Mouse (Mus musculus) thymus, adult 2 months (tissue): ENCODE measurements around the gene Slc1a7. TPM values are rescaled to one million over a fixed set of nuclear protein-coding genes. Genes with fewer than 3 reads are reported as not detected.

Source experiments
- DNase-seq: peaks from one replicate; pipeline ENCODE4 v3.0.0; 2021
- H3K27ac ChIP-seq: fragments of 200-500 bp; 2 replicates; pipeline ENCODE4 v1.5.1; 2012; ENCODE audit warnings: low read length, control low read depth; ENCODE audit not compliant: control insufficient read depth, insufficient read depth
- H3K27me3 ChIP-seq: fragments of 200-500 bp; 2 replicates; pipeline ENCODE4 v1.6.1; 2012; ENCODE audit warnings: mild to moderate bottlenecking, low read length, moderate library complexity, mixed read lengths; ENCODE audit not compliant: control insufficient read depth, insufficient read depth
- H3K36me3 ChIP-seq: fragments of 200-500 bp; 2 replicates; pipeline ENCODE4 v1.6.1; 2012; ENCODE audit warnings: mild to moderate bottlenecking, low read length, moderate library complexity; ENCODE audit not compliant: control insufficient read depth, insufficient read depth
- H3K4me1 ChIP-seq: fragments of 200-500 bp; replicated peaks from 2 replicates; pipeline ENCODE4 v1.6.1; 2012; ENCODE audit warnings: low read length; ENCODE audit not compliant: control insufficient read depth, insufficient read depth
- H3K4me3 ChIP-seq: fragments of 200-500 bp; 2 replicates; pipeline ENCODE4 v1.5.1; 2012; ENCODE audit warnings: mild to moderate bottlenecking, low read length, control low read depth, moderate library complexity; ENCODE audit not compliant: control insufficient read depth, insufficient read depth
- CTCF ChIP-seq: fragments of 200-500 bp; IDR thresholded peaks from 2 replicates; pipeline ENCODE4 v1.5.1; 2012; ENCODE audit warnings: mild to moderate bottlenecking, control low read depth, low read length, moderate library complexity, borderline replicate concordance; ENCODE audit not compliant: control insufficient read depth, poor library complexity, insufficient read depth; ENCODE audit errors: extremely low read depth
- POLR2A ChIP-seq: fragments of 200-500 bp; IDR thresholded peaks from 2 replicates; pipeline ENCODE4 v1.6.1; 2012; ENCODE audit warnings: mild to moderate bottlenecking, low read length, control low read depth, moderate library complexity; ENCODE audit not compliant: control insufficient read depth, poor library complexity, insufficient read depth; ENCODE audit errors: extremely low read depth
- WGBS: fragments of 180-500 bp; shearing (Covaris S2); methylation state at CpG from one replicate; pipeline ENCODE4 v1.1.7; 2018; 5-methylcytosine and 5-hydroxymethylcytosine counted together
- polyA plus RNA-seq: library from polyadenylated mRNA; depleted of rRNA; stranded (reverse); fragments of >200 nt; gene quantifications from 2 replicates; pipeline ENCODE4 v1.2.3, GENCODE M21; 2012

The Slc1a7 gene
- polyA plus RNA-seq, 1 experiment = 0.18 TPM

DNA sequence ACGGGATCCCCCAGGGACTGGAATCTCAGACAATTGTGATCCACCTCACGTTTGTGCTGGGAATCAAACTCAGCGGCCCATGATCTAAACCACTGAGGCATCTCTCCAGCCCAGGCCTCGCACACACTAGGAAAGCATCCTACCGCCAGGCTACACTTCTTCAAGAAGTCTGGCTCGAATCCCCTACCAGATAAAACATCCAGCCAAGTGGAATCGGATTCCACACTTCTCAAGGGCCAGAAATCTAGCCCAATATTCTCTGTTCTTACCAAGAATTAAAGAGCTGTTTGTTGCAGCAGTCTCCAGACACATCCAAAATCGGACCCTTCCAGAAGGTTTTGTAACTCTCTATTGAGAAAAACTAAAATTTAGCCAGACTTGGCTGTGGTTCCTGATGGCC is 68.9 kb downstream of the Slc1a7 start:
- peaks cover under 1% of the 10 kb centered on the region; the same call in 1 of the 2 replicates for H3K4me1 ChIP-seq
- 93% methylated on average over 8 of the region's 8 CpGs for WGBS
- H3K36me3 ChIP-seq = no peaks in the 10 kb centered on the region
- H3K27me3 ChIP-seq = peaks cover 5% of the 10 kb centered on the region
- TF ChIP-seq CTCF (no peak), POLR2A (no peak)
- no peak for DNase-seq
- no peak overlapping the region for H3K27ac ChIP-seq
- no peak overlapping the region for H3K4me3 ChIP-seq

DNA sequence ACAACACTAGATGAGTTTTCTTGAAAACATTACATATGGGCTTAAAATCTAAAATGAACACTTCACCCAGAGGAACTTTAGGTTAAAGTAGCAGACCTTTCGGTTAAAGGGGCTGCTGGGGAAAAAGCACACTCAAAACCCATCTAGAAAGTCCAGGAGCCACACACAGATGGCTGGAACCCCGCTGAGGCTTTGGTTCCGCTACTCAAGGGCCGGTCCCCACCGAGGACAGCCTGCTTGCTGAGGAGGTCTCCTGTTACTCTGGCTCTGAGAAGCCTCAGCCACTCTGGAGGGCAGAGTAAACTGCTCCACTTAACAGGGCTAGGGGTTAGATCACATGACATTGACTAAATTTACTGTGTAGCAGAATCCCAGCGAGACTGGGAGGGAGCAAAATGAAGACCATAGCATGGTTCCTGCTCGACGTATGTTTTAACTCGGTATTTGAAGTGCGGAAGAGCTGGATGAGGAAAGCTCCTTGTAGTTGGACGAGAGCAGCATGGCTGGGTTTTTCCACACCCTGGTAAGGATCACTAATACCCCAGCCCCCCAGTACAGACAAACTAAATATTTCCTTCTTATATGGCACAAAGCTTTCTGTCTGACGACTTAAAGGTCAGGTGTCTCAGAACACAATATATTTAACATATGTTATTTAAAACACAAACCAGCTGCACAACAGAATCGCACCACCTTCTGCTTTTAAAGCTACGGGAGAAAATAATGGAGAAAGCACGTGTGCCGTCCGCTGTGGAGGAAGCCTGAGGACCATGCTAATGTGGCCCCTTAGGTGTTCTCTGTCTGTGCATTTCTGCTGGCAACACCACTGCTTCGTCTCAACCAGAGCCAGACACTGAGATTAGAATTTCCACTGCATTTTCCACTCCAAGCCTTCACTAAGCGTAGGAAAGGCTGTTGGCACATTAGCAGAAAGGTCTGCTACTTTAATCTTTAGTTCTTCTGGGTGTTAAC is 77.3 kb downstream of the Slc1a7 start:
- Histone ChIP-seq H3K4me3 (no peak overlapping the region), H3K27me3 (no peaks in the 10 kb centered on the region), H3K36me3 (peaks cover 16% of the 10 kb centered on the region), H3K4me1 (no peaks in the 10 kb centered on the region), H3K27ac (no peak overlapping the region)
- no peak for DNase-seq
- TF ChIP-seq CTCF = no peak
- no peak for TF ChIP-seq POLR2A
- 97% methylated on average over 19 of the region's 19 CpGs for WGBS

DNA sequence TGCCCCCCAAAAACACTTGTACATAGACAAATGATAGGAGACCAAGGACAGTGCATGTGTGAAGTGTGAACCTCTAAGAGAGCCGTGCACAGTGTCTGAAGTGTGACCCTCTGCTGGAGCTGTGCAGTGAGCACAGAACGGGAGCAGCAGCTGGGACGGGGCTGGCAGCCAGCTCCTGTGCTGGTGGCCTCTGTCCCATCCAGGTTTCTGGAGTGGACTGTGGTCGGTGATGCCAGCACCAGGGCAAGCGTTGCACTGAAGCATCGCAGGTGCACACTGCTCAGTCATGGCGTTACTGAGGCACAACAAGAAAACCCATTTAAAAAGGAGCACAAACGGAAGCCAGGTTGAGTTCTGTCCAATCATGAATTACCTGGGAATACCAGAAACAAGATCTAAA is 78.0 kb downstream of the Slc1a7 start:
- TF ChIP-seq POLR2A = no peak
- no peak for TF ChIP-seq CTCF
- Histone ChIP-seq H3K27ac (no peak overlapping the region), H3K4me1 (no peaks in the 10 kb centered on the region), H3K27me3 (no peaks in the 10 kb centered on the region), H3K4me3 (no peak overlapping the region), H3K36me3 (peaks cover 16% of the 10 kb centered on the region)
- 96% methylated on average over 8 of the region's 8 CpGs for WGBS
- DNase-seq = no peak

DNA sequence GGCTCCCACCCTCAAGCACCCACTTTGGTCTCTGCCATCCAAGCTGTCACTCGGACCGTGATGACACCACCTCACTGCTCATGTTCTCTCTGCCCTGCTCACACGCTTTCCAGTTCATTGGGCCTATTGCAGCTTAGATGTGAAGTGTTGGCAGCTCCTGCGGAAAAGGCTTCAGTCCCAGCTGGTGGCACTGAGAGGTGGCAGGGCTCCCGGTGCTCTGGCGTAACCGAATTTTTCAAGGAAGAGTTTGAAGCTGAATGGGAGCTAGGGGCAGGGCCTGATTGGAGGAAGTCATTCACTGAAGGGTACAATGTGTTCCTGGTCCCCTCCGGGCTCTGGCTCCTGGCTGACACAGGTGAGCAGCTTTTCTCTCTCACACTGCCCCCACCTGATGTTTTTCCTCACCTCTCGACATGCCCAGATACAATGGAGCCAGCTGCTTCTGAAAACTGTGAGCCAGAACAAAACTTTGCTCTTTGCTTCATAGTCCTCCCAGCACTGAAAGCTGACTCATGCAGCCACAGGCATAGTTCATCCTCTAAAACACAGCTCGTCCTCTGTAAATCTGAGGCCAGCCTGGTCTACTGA is 83.6 kb downstream of the Slc1a7 start:
- no peak overlapping the region for H3K4me3 ChIP-seq
- TF ChIP-seq CTCF = no peak
- no peak for TF ChIP-seq POLR2A
- H3K36me3 ChIP-seq = peaks cover 34% of the 10 kb centered on the region
- no peaks in the 10 kb centered on the region for H3K27me3 ChIP-seq
- H3K27ac ChIP-seq = no peak overlapping the region
- no peaks in the 10 kb centered on the region for H3K4me1 ChIP-seq
- WGBS = 95% methylated on average over 10 of the region's 10 CpGs
- no peak for DNase-seq

DNA sequence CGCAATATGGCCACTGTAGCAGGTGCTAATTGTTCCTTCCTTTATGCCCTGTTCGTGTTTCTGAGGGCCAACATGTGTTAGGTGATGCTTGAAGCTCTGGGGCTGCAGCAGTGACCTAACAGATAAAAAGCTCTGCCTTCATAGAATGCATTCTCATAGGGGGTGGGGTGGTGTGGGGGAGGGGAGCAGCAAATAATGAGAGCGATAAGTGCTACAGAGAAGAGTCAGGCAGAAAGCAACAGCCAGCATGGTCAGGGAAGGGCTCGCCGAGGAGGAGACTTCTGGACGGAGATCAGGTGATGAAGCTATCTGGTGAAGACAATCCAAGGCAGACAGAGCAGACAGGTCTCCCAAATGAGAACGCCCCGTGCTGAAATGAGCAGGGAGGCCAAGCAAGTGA is 84.5 kb downstream of the Slc1a7 start:
- Histone ChIP-seq H3K4me1 (no peaks in the 10 kb centered on the region), H3K27me3 (no peaks in the 10 kb centered on the region), H3K36me3 (peaks cover 30% of the 10 kb centered on the region), H3K27ac (no peak overlapping the region), H3K4me3 (no peak overlapping the region)
- TF ChIP-seq CTCF = no peak
- TF ChIP-seq POLR2A = no peak
- DNase-seq = no peak
- 96% methylated on average over 8 of the region's 8 CpGs for WGBS

DNA sequence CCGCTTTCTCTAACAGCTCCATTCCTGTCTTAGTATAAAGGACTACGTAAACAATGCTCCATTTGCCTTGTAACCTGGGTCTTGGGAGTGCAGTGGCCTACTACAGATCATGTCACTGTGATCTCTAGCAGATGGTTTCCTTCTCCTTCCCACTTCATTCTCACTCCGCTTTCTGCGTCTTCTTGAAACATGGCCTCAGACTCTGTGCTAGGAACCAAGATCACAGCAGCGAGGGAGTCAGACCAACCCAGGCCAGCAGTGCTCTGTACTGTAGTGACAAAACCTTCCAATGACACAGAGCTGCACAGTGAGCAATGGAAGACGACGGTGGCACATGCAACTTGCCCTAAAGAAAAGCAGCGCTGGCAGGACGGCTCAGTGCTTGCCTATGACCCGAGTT is 87.7 kb downstream of the Slc1a7 start:
- H3K4me3 ChIP-seq = no peak overlapping the region
- H3K36me3 ChIP-seq = peaks cover 36% of the 10 kb centered on the region
- TF ChIP-seq POLR2A (no peak), CTCF (no peak)
- 97% methylated on average over 10 of the region's 10 CpGs for WGBS
- H3K27me3 ChIP-seq = no peaks in the 10 kb centered on the region
- no peak overlapping the region for H3K27ac ChIP-seq
- DNase-seq = no peak
- H3K4me1 ChIP-seq = no peaks in the 10 kb centered on the region

DNA sequence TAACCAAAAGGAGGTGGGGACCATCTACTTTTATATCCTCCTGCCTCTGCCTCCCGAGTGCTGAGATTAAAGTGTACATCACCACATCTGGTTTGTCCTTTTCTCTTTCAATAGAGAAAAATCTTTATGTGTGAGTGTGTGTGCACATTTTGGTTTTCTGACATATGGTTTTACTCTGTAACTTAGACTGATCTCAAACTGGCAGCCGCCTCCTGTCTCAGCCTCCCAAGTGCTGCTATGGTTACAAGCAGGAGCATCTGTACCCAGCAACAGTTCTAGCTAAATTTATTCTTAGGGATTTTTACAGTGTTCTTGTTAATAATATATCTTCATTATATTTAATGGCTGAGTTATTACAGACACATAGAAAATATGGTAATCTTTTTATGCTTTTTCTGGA is 89.1 kb downstream of the Slc1a7 start:
- Histone ChIP-seq H3K27ac (no peak overlapping the region), H3K4me1 (no peaks in the 10 kb centered on the region), H3K27me3 (no peaks in the 10 kb centered on the region), H3K4me3 (no peak overlapping the region), H3K36me3 (peaks cover 33% of the 10 kb centered on the region)
- TF ChIP-seq POLR2A = no peak
- no peak for TF ChIP-seq CTCF
- no peak for DNase-seq
- WGBS = 95% methylated on average over 2 of the region's 2 CpGs
